Mouse (Mus musculus): ENCODE data around the gene Nrl. TPM values are rescaled to one million over a fixed set of nuclear protein-coding genes. Genes with fewer than 3 reads are reported as not detected.

The Nrl gene
- not detected in 2 replicates for polyA plus RNA-seq (2015; fragmentation: Nextera tagmentation; extraction: Ambion mirVana)

DNA sequence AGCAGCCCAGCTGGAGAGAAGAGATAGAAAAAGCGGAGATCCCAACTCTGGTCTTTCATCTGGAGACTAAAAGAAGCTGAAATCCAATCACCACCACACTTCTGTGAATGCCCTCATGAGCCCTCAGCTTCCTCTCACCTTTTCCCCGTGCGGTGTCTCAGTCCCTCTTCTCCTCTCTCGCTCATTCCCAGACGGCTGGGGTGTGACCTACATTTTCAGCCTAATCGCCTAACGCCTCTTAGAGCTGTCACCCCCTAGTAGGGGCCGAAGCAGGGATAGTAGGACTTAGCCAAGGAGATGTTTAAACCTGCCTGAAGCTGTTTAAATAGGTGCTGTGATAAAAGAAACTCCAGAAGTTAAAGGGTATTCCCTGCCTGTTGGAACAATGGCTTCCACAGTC, at the start of gene Nrl:
Nrl (minus strand) TSS at position 197 of the 400 bp plus-strand sequence.
- 8% methylated on average over 8 of the region's 8 CpGs for WGBS
- ATAC-seq (ENCODE audit: borderline replicate concordance, extremely low read depth, low FRiP score, low TSS enrichment) = no peak
- H3K4me1 ChIP-seq = peaks cover 9% of the 10 kb centered on the region

DNA sequence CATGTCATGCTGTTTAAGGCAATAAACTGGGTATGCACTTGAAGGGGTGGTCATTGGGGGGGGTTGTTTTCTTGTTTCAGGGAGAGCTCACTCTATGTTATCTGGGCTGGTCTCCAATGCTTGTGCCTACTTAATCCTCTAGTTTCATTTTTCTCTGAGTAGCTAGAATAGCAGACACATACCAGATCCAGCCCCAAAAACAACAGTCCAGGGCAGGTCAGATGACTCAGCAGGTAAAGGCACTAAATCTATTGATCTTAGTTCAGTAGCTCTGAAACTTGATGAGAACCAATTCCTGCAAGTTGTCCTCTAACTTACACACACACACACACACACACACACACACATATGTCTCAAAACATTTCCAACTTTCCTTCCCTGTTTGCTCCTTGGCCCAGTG, 47.0 kb upstream of the Nrl start:
- H3K36me3 ChIP-seq = peaks cover 30% of the 10 kb centered on the region
- H3K4me2 ChIP-seq = no peak overlapping the region
- no peaks in the 10 kb centered on the region for H3K9me3 ChIP-seq
- H3K4me1 ChIP-seq = peaks cover 14% of the 10 kb centered on the region
- no peak overlapping the region for H3K27ac ChIP-seq
- no peak overlapping the region for H3K4me3 ChIP-seq
- no peaks in the 10 kb centered on the region for H3K27me3 ChIP-seq
- no peak overlapping the region for H3K9ac ChIP-seq
- ATAC-seq (ENCODE audit: borderline replicate concordance, extremely low read depth, low FRiP score, low TSS enrichment) = no peak

More for the DNA sequence above, at the start of gene Nrl:
- H3K27ac ChIP-seq = no peak within 1 kb of the TSS
- no peaks in the 10 kb centered on the region for H3K9me3 ChIP-seq
- no peak within 1 kb of the TSS for H3K4me3 ChIP-seq
- H3K9ac ChIP-seq = no peak within 1 kb of the TSS
- H3K4me2 ChIP-seq = no peak within 1 kb of the TSS
- no peaks in the 10 kb centered on the region for H3K36me3 ChIP-seq
- H3K27me3 ChIP-seq = peaks cover 44% of the 10 kb centered on the region

DNA sequence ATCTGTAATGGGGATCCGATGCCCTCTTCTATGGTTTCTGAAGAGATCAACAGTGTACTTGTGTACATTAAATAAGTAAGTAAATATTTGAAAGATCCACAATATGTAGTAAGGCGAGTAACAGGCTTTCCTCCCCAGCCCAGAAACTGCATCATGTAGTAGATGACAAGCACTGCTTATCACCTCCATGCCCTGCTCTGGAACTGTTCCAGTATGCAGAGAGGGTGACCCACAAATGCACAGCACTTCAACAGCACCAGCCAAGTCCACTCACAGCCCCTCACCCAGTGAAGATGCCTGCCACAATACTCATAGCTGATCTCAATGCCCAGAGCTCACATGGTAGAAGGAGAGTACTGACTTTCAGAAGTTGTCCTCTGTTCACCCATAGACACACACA, 45.8 kb upstream of the Nrl start:
- Histone ChIP-seq H3K36me3 (peaks cover 41% of the 10 kb centered on the region), H3K27ac (no peak overlapping the region), H3K9me3 (no peaks in the 10 kb centered on the region), H3K4me3 (no peak overlapping the region), H3K4me2 (no peak overlapping the region), H3K4me1 (peaks cover 3% of the 10 kb centered on the region; the same call in 1 of the 2 replicates), H3K9ac (no peak overlapping the region), H3K27me3 (no peaks in the 10 kb centered on the region)
- 78% methylated on average over 2 of the region's 2 CpGs for WGBS
- no peak for ATAC-seq (ENCODE audit: borderline replicate concordance, extremely low read depth, low FRiP score, low TSS enrichment)

DNA sequence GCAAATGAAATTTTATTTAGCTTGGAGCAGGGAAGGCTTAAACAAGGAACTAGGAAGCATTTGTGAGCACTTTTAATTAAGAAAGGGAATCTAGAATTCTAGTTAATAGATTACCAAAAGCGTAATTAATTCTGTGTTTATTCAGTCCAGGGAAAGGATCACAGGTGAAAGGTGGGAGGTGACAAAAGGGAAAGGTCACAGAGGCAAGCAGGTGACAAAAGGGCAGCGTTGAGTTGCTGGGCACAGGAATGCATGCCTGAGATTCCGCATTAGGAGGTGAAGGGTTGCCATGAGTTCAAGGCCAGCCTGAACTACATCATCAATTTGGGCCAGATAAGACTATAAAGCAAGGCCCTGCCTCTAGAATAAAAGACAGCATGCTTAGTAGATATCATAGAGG, 42.7 kb upstream of the Nrl start:
- H3K4me1 ChIP-seq = no peaks in the 10 kb centered on the region
- no peak overlapping the region for H3K4me2 ChIP-seq
- no peaks in the 10 kb centered on the region for H3K9me3 ChIP-seq
- H3K9ac ChIP-seq = no peak overlapping the region
- H3K4me3 ChIP-seq = no peak overlapping the region
- H3K27ac ChIP-seq = no peak overlapping the region
- no peak for ATAC-seq (ENCODE audit: borderline replicate concordance, extremely low read depth, low FRiP score, low TSS enrichment)
- 84% methylated on average over 3 of the region's 3 CpGs for WGBS
- H3K36me3 ChIP-seq = peaks cover 60% of the 10 kb centered on the region
- no peaks in the 10 kb centered on the region for H3K27me3 ChIP-seq

DNA sequence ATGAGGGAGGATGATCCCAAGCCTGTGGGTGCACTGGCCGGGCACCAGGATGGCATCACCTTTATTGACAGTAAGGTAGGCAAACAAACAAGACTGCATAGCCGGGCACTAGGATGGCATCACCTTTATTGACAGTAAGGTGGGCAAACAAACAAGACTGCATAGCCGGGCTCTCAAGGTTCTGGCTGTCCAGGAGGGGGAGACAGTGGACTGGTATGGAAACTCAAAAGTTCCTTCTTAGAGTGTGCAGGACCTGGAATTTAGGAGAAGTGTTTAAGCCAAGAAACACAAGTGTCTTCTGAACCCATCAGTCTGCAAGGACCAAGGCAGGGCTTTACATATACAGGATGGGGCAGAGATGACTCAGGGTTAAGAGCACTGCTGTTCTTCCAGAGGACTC, 41.0 kb upstream of the Nrl start:
- peaks cover 60% of the 10 kb centered on the region for H3K36me3 ChIP-seq
- no peaks in the 10 kb centered on the region for H3K9me3 ChIP-seq
- H3K27ac ChIP-seq = no peak overlapping the region
- H3K4me1 ChIP-seq = peaks cover 14% of the 10 kb centered on the region
- no peak overlapping the region for H3K9ac ChIP-seq
- no peak overlapping the region for H3K4me2 ChIP-seq
- WGBS = 68% methylated on average over 3 of the region's 3 CpGs
- no peak overlapping the region for H3K4me3 ChIP-seq
- H3K27me3 ChIP-seq = no peaks in the 10 kb centered on the region
- no peak for ATAC-seq (ENCODE audit: borderline replicate concordance, extremely low read depth, low FRiP score, low TSS enrichment)

DNA sequence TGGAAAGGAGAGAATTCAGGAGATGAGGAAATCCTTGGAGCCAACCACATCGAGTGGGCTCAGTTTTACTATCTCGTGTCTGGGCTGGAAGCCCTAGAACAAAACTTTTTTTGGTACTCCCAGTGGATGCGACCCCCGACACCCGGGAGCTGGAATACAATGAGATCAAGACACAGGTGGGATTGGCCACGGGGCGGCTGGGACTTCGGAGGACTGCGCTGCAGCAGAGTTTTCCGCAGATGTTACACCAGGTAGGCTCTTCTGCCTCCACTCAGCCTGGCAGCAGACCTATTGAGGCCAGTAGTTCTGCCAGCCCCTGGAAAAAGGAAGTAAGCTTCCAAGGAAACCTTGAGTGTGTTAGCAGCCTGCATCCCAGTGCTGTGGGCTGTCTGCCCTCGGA, 38.5 kb upstream of the Nrl start:
- ATAC-seq (ENCODE audit: borderline replicate concordance, extremely low read depth, low FRiP score, low TSS enrichment) = no peak
- no peak overlapping the region for H3K27ac ChIP-seq
- H3K27me3 ChIP-seq = no peaks in the 10 kb centered on the region
- H3K4me1 ChIP-seq = peaks cover 17% of the 10 kb centered on the region
- H3K4me2 ChIP-seq = no peak overlapping the region
- no peak overlapping the region for H3K4me3 ChIP-seq
- peaks cover 44% of the 10 kb centered on the region for H3K36me3 ChIP-seq
- 87% methylated on average over 11 of the region's 11 CpGs for WGBS
- H3K9ac ChIP-seq = no peak overlapping the region
- no peaks in the 10 kb centered on the region for H3K9me3 ChIP-seq

DNA sequence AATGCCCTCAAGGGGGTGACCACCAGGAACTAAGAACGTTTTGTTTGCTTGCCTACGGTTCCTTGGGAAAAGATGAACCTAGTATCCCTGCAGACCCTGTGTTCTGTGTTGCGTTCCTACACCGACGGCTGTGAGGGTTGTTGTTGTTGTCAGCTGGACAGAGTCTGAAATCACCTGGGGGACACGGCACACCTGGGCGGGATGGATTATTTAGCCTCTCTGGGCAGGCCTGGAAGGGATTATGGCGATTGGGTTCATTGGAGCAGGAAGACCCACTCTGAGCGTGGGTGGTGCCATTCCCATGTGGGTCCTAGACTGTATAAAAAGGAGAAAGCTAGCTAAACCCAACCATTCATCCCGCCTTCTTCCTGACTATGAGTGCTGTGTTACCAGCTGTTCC, 37.1 kb upstream of the Nrl start:
- no peak for ATAC-seq (ENCODE audit: borderline replicate concordance, extremely low read depth, low FRiP score, low TSS enrichment)
- 76% methylated on average over 10 of the region's 10 CpGs for WGBS
- peak overlapping the region; percentile 70 for H3K4me2 ChIP-seq

DNA sequence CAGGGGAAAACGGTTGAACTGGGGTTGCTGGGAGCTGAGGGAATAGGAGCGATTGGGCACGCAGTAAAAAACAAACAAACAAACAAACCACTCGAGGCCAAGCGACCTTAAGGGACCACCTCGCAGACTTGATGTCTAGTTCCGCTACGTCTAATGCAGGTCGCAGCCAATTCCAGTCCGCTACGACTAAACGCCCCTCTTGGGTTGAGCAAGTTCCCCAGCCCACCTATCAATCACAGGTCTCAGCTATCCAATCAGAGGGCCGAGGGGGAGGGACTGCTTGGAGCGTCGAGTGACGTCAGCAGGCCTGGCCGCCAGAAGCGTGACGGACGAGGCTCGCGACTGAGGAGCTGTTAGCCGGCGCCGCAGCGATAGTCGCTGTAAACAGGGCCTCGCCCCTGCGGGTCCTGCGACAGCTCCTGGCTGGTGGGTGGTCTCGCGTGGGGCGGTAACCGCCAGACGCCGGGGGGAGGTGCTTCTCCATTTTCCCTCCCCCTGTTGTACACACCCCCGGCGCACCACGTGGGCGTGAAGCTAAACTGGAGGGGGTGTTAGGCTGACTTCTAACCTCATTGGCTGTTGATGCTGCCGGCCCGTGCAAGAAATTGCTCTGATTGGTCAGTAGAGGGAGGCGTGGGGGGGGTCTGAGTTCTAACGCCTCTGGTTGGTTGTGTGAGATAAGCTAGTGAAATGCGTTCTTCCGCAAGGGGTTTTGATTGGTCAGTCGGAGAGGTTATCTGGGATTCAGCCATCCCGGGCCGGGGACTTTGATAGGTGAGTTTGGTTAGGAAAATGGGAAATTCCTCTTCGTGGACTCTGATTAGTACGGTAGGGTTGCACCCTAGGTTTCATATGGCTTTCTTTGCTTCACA, 35.7 kb upstream of the Nrl start, which contains the start of gene A730061H03Rik:
A730061H03Rik (minus strand) TSS at position 205 of the 872 bp plus-strand sequence.
- Histone ChIP-seq H3K36me3 (peaks cover 18% of the 10 kb centered on the region), H3K4me2 (peak within 1 kb of the TSS; percentile 70), H3K27ac (peak within 1 kb of the TSS; percentile 99), H3K9ac (peak within 1 kb of the TSS; percentile 78), H3K4me1 (peaks cover 25% of the 10 kb centered on the region), H3K27me3 (no peaks in the 10 kb centered on the region), H3K9me3 (no peaks in the 10 kb centered on the region), H3K4me3 (peak within 1 kb of the TSS; percentile 79)
- ATAC-seq (ENCODE audit: borderline replicate concordance, extremely low read depth, low FRiP score, low TSS enrichment) = peak; percentile 95
- WGBS = under 1% methylated on average over 51 of the region's 51 CpGs

More for the DNA sequence above, 37.1 kb upstream of the Nrl start:
- H3K27ac ChIP-seq = no peak overlapping the region
- H3K4me1 ChIP-seq = peaks cover 25% of the 10 kb centered on the region
- no peak overlapping the region for H3K4me3 ChIP-seq
- no peaks in the 10 kb centered on the region for H3K9me3 ChIP-seq
- no peaks in the 10 kb centered on the region for H3K27me3 ChIP-seq
- peaks cover 31% of the 10 kb centered on the region for H3K36me3 ChIP-seq
- H3K9ac ChIP-seq = no peak overlapping the region

DNA sequence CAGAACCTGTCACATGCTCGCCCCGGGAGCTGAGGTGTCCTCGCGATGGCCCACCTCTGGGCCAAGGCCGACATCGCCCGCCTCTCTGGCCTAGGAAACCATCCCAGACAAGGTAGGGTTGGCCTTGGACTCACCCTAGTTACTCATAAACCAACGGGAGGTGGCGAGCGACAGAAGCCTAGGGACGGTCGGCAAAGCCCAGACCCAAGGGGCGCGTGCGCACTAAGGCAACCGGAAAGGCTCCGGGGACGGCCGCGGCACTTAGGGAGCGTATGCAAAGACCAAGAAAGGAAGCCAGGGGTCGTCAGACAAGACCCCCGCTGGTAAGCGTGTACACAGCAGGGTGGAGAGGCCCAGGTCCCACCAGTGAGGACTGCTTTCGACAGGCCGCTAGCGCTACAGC, 35.0 kb upstream of the Nrl start, which contains the start of gene Dcaf11:
Dcaf11 (plus strand) TSS at position 208 of the 403 bp plus-strand sequence.
- Histone ChIP-seq H3K4me1 (peaks cover 25% of the 10 kb centered on the region), H3K27ac (peak within 1 kb of the TSS; percentile 99), H3K27me3 (no peaks in the 10 kb centered on the region), H3K9me3 (no peaks in the 10 kb centered on the region), H3K4me2 (peak within 1 kb of the TSS; percentile 70), H3K9ac (peak within 1 kb of the TSS; percentile 78), H3K4me3 (peak within 1 kb of the TSS; percentile 79), H3K36me3 (peaks cover 11% of the 10 kb centered on the region)
- peak; percentile 80 for ATAC-seq (ENCODE audit: borderline replicate concordance, extremely low read depth, low FRiP score, low TSS enrichment)
- 0% methylated on average over 27 of the region's 27 CpGs for WGBS

DNA sequence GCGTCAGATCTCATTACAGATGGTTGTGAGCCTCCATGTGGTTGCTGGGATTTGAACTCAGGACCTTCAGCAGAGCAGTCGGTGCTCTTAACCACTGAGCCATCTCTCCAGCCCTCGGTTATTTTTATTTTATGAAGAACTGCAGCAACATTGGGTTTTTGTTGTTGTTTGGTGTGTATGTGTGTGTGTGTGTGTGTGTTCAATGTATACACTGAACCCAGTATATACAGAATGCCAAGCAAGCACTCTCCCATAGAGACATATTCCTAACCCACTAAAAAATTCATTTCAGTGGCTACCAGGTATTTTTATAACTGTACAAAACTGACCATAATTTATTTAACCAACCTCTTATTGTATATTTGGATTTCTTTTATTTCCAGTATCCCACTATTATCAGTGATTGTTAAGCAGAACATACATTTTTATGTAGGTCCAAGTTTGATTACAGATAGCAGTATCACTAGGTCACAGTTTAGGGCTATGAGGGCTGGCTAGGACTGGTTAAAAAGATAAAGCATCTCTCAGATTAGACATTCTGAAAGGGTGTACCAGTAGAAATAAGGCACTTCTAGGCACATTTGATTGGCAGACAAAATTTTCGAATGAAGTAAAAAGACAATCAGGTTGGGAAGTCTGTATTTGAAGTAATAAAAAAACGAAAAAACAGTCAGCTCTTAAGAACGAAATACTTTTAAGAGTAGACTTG, 34.1 kb upstream of the Nrl start:
- peak overlapping the region; percentile 79 for H3K4me3 ChIP-seq
- peaks cover 2% of the 10 kb centered on the region; the same call in 1 of the 2 replicates for H3K36me3 ChIP-seq
- WGBS = 47% methylated on average over 6 of the region's 6 CpGs
- no peak for ATAC-seq (ENCODE audit: borderline replicate concordance, extremely low read depth, low FRiP score, low TSS enrichment)
- H3K4me2 ChIP-seq = peak overlapping the region; percentile 70
- no peak overlapping the region for H3K27ac ChIP-seq
- no peaks in the 10 kb centered on the region for H3K27me3 ChIP-seq
- peak overlapping the region; percentile 32; the same call in 1 of the 2 replicates for H3K9ac ChIP-seq
- no peaks in the 10 kb centered on the region for H3K9me3 ChIP-seq
- H3K4me1 ChIP-seq = peaks cover 25% of the 10 kb centered on the region

DNA sequence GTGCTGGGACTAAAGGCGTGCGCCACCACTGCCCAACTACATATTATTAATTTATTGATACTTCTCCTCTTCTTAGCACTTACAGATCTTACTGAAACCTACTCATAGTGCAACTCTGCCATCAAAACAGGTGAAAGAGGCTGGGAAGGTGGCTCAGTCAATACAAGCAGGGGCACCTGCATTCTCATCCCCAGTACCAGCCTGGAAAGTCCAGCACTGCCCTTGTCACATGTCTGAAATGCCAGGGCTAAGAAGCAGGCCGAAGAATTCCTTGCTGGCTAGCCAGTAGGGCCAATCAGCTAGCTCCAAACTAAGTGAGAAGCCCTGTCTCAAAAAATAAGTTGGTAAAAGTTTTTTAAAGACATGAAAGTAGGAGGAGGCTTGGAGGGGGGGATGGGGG, 32.8 kb upstream of the Nrl start:
- Histone ChIP-seq H3K27ac (peak overlapping the region; percentile 41; the same call in 1 of the 2 replicates), H3K27me3 (no peaks in the 10 kb centered on the region), H3K4me3 (no peak overlapping the region), H3K9me3 (no peaks in the 10 kb centered on the region), H3K4me2 (no peak overlapping the region), H3K36me3 (no peaks in the 10 kb centered on the region), H3K9ac (no peak overlapping the region), H3K4me1 (peaks cover 25% of the 10 kb centered on the region)
- WGBS = 77% methylated on average over 3 of the region's 3 CpGs
- ATAC-seq (ENCODE audit: borderline replicate concordance, extremely low read depth, low FRiP score, low TSS enrichment) = no peak

DNA sequence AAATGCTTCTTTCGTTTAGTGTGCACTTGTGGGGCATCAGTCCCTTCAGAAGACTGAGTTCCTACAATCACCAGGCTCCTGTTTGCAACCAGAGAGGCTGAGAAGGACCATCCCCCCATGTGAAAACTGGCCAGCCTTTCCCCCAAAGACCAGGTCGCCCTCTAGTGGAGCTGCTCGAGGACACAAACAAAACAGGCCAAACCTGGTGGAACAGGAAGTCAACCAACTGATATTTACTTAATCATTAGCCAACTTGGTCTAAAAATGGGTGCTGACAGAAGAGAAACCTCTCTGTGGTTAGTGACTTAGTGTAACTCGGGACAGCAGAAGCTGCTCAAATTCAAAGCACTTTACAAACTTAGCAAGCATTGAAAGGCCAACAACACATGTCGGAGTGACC, 32.2 kb upstream of the Nrl start:
- 18% methylated on average over 5 of the region's 5 CpGs for WGBS
- Histone ChIP-seq H3K36me3 (no peaks in the 10 kb centered on the region), H3K4me1 (peaks cover 22% of the 10 kb centered on the region), H3K4me2 (no peak overlapping the region), H3K27ac (peak overlapping the region; percentile 41; the same call in 1 of the 2 replicates), H3K9ac (no peak overlapping the region), H3K4me3 (no peak overlapping the region), H3K9me3 (no peaks in the 10 kb centered on the region), H3K27me3 (no peaks in the 10 kb centered on the region)
- no peak for ATAC-seq (ENCODE audit: borderline replicate concordance, extremely low read depth, low FRiP score, low TSS enrichment)
